8 mouse cellular contexts compared by ENCODE assay signal in the genomic region with DNA sequence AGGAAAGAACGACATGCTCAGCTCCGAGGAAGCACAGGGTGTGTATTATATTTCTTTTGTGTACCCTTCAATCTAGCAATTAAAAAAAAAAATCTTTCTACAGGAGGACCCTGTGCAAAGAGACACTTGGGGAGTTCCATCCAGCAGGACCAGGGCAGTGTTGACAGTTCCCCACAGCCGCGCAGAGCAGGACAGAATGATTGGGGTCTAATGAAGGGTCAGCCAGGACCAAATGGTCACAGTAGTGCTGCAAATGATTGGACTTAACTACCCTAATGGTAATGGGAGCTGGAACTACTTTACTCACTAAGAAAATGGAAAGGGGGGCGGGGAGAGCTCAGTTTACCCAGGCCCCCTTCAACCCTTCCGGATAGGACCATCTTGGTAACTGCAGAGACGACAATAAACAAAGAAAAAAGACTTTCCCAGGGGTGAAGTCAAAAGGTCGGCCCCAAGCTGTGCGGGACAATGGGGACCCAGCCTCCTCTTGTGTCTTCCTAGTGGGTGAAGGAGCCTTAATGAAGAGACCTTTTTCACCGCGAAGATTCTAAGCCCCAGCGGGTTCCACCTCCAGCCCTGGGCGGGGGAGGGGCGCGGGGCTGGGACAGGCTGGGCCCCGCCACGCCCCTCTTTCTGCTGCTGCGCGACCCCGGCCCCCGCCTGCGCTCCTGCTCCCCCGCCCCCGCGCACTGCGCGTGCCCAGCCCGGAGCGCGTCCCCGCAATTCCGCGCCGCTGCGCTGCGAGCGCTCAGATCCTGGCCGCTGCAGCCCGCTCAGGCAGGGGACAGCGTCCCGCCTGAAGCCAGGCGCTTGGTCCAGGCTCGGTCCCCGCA. TPM values are rescaled to one million over a fixed set of nuclear protein-coding genes. Genes with fewer than 3 reads are reported as not detected.
DNase-seq lines count a peak whose midpoint lies in the region; ATAC-seq and TF ChIP-seq lines count a peak whose summit lies in the region.

A gene (plus strand): TSS at position 722 of the 833 bp plus-strand sequence.

- peak within 1 kb of the TSS; percentile 88 for H3K4me2 ChIP-seq in lung, embryonic 14.5 days
- peak within 1 kb of the TSS; percentile 61 for H3K4me2 ChIP-seq in liver, embryonic 15.5 days

- TF ChIP-seq CTCF in lung, embryonic 14.5 days (IDR thresholded peaks at IDR 0.05; ENCODE audit: low read depth), result no peak
- TF ChIP-seq CTCF in lung, adult 2 months (IDR thresholded peaks at IDR 0.05; ENCODE audit: insufficient read depth, low read length), result no peak

- 1% methylated on average over 42 of the region's 44 CpGs for WGBS in lung, embryonic 14.5 days
- WGBS in lung, adult 2 months, result 4% methylated on average over 44 of the region's 44 CpGs
- WGBS in liver, embryonic 15.5 days (ENCODE audit: insufficient replicate concordance), result 1% methylated on average over 41 of the region's 44 CpGs

- no peak for TF ChIP-seq POLR2A in lung, adult 2 months (IDR thresholded peaks at IDR 0.05; ENCODE audit: borderline replicate concordance, extremely low read depth, low read depth, low read length)

- no peaks in the 10 kb centered on the region for H3K36me3 ChIP-seq in lung, embryonic 14.5 days (ENCODE audit: insufficient read depth)
- H3K36me3 ChIP-seq in liver, embryonic 15.5 days (replicated peaks), result no peaks in the 10 kb centered on the region

- H3K27ac ChIP-seq in lung, embryonic 14.5 days (ENCODE audit: low read depth), result no peak within 1 kb of the TSS
- no peak within 1 kb of the TSS for H3K27ac ChIP-seq in liver, embryonic 15.5 days (replicated peaks)

- peak; percentile 96 for ATAC-seq in lung, embryonic 14.5 days (ENCODE audit: insufficient read depth)
- no peak for ATAC-seq in liver, embryonic 15.5 days (ENCODE audit: insufficient read depth)

- no peaks in the 10 kb centered on the region for H3K9me3 ChIP-seq in lung, embryonic 14.5 days (ENCODE audit: low read depth, low read length)
- H3K9me3 ChIP-seq in liver, embryonic 15.5 days (replicated peaks), result no peaks in the 10 kb centered on the region

- no peaks in the 10 kb centered on the region for H3K4me1 ChIP-seq in lung, embryonic 14.5 days (ENCODE audit: insufficient read depth)
- H3K4me1 ChIP-seq in lung, adult 2 months (ENCODE audit: control insufficient read depth, insufficient read depth, low read length), result no peaks in the 10 kb centered on the region
- no peaks in the 10 kb centered on the region for H3K4me1 ChIP-seq in liver, embryonic 15.5 days (replicated peaks)

- peak within 1 kb of the TSS; percentile 52 for H3K4me3 ChIP-seq in lung, embryonic 14.5 days (ENCODE audit: low read depth, low read length)
- no peak within 1 kb of the TSS for H3K4me3 ChIP-seq in lung, adult 2 months (replicated peaks; ENCODE audit: extremely low read depth, low read depth, low read length)
- peak within 1 kb of the TSS; percentile 39 for H3K4me3 ChIP-seq in liver, embryonic 15.5 days (replicated peaks)

- peak; percentile 83 for DNase-seq in lung, embryonic 14.5 days
- no peak for DNase-seq in lung, adult 2 months
- DNase-seq in cerebellum, adult 9-10 months, result peak; percentile 7
- peak in 1 of 2 experiments; percentile 68 for DNase-seq in frontal cortex, adult 2 months (ENCODE audit: extremely low spot score in 1 of 2, low spot score in 1 of 2)
- DNase-seq in kidney, postnatal 4 days, result peak; percentile 69 to 71
- peak; percentile 90 for DNase-seq in retina, postnatal 1 day
- DNase-seq in spleen, adult 12 weeks (ENCODE audit: low spot score), result no peak

- peaks cover 11% of the 10 kb centered on the region for H3K27me3 ChIP-seq in lung, embryonic 14.5 days (ENCODE audit: insufficient read depth, low read length)
- H3K27me3 ChIP-seq in liver, embryonic 15.5 days, result peaks cover 26% of the 10 kb centered on the region

- H3K9ac ChIP-seq in lung, embryonic 14.5 days, result peak within 1 kb of the TSS; percentile 48
- H3K9ac ChIP-seq in liver, embryonic 15.5 days, result no peak within 1 kb of the TSS

RNA-seq across cellular contexts. Expression of the gene that starts here (rescaled TPM):
- 1.8 and 2.3 TPM in 2 replicates for polyA plus RNA-seq in lung, embryonic 14.5 days (2014; fragmentation: Nextera tagmentation; extraction: Ambion mirVana)
- 1.1 and 1.8 TPM in 2 replicates for polyA plus RNA-seq in lung, adult 2 months (2012; rRNA removed)
- 103 and 137 TPM in 2 replicates for polyA plus RNA-seq in frontal cortex, adult 2 months (2012; rRNA removed)
- polyA plus RNA-seq in liver, embryonic 15.5 days (2015; fragmentation: Nextera tagmentation; extraction: Ambion mirVana), result 0.09 and 0.14 TPM in 2 replicates

Comparison
In these comparisons a context has a peak if more than half of its experiments do, and no peak if none do; other contexts are left out.
1. RNA of the gene that starts here (polyA plus RNA-seq): 103 to 137 TPM in frontal cortex, adult 2 months; 1.1 to 1.8 TPM in lung, adult 2 months, 1.8 to 2.3 TPM in lung, embryonic 14.5 days and 0.09 to 0.14 TPM in liver, embryonic 15.5 days; every median in the first group is over 10 times any median in the second.
2. DNase-seq: peak in lung, embryonic 14.5 days (single experiment), cerebellum, adult 9-10 months (single experiment), kidney, postnatal 4 days (2 of 2) and retina, postnatal 1 day (single experiment); none in lung, adult 2 months (single experiment) and spleen, adult 12 weeks (single experiment).